Comparison of ENCODE assay signal across 16 mouse cellular contexts in genomic region chr1:53974941-53975340, GRCm38 (mm10).
DNase-seq lines count a peak whose midpoint lies in the region; ATAC-seq and TF ChIP-seq lines count a peak whose summit lies in the region.
"Had no signal": no experiment of that assay in that cellular context is flagged by ENCODE, and none has a peak within 500 bp of the region (broad histone marks: within the 10 kb centered on the region; RNA-seq: fewer than 3 reads in every experiment).

No protein-coding gene starts in this region.

- no peak overlapping the region for H3K27ac ChIP-seq in lung, embryonic 16.5 days (ENCODE audit: low read length)
- H3K27ac ChIP-seq: forebrain, embryonic 15.5 days; midbrain, embryonic 15.5 days; neural tube, embryonic 13.5 days had no signal

- no peaks in the 10 kb centered on the region for H3K36me3 ChIP-seq in lung, embryonic 16.5 days (ENCODE audit: control insufficient read depth, insufficient read depth, low read length)
- H3K36me3 ChIP-seq: forebrain, embryonic 15.5 days; lung, embryonic 15.5 days; midbrain, embryonic 15.5 days; neural tube, embryonic 13.5 days had no signal

- 49% methylated on average over 5 of the region's 5 CpGs for WGBS in lung, embryonic 16.5 days
- WGBS in lung, adult 2 months, result 31% methylated on average over 5 of the region's 5 CpGs

- H3K4me2 ChIP-seq in lung, embryonic 16.5 days (ENCODE audit: low read depth, low read length), result peak overlapping the region; percentile 6; the same call in 1 of the 2 replicates
- H3K4me2 ChIP-seq: forebrain, embryonic 15.5 days; midbrain, embryonic 15.5 days; neural tube, embryonic 13.5 days had no signal

- no peak for TF ChIP-seq POLR2A in lung, adult 2 months (IDR thresholded peaks at IDR 0.05; ENCODE audit: borderline replicate concordance, extremely low read depth, low read depth, low read length)

- no peaks in the 10 kb centered on the region for H3K9me3 ChIP-seq in lung, embryonic 16.5 days (ENCODE audit: control insufficient read depth, low read length)
- H3K9me3 ChIP-seq: forebrain, embryonic 15.5 days; lung, embryonic 15.5 days; midbrain, embryonic 15.5 days; neural tube, embryonic 13.5 days had no signal

- DNase-seq in heart, adult 18-20 months, result peak; percentile 30 to 50
- DNase-seq in heart, postnatal 25 days (ENCODE audit: low spot score), result no peak
- no peak for DNase-seq in lung, adult 2 months
- DNase-seq in heart, postnatal 10 days, result peak; percentile 28 to 34
- peak; percentile 18 for DNase-seq in yolk sac, embryonic 10.5 days (ENCODE audit: low spot score)
- no peak for DNase-seq in neural tube, embryonic 10.5 days (ENCODE audit: extremely low spot score, low spot score)
- DNase-seq: cerebellum, adult 11 months; gastrocnemius, postnatal 36 days; retina, postnatal 1 day had no signal

- H3K9ac ChIP-seq in lung, embryonic 16.5 days (ENCODE audit: low read length), result no peak overlapping the region
- H3K9ac ChIP-seq: forebrain, embryonic 15.5 days; lung, embryonic 15.5 days; midbrain, embryonic 15.5 days; neural tube, embryonic 13.5 days had no signal

- H3K4me3 ChIP-seq in lung, embryonic 16.5 days (ENCODE audit: low read length), result no peak overlapping the region
- H3K4me3 ChIP-seq in lung, adult 2 months (replicated peaks; ENCODE audit: extremely low read depth, low read depth, low read length), result no peak overlapping the region
- H3K4me3 ChIP-seq: forebrain, embryonic 15.5 days; lung, embryonic 15.5 days; midbrain, embryonic 15.5 days; neural tube, embryonic 13.5 days had no signal

- intact Hi-C loops in heart, postnatal 25 days (cut with DNase I), result loop anchor here (2.0 to 5.0 kb wide), 4 partner anchors 33 to 136 kb away; no protein-coding TSS in a partner anchor
- intact Hi-C loops in heart, postnatal 10 days (cut with DNase I), result loop anchor here (5.0 kb wide), 3 partner anchors 33 to 63 kb away; no protein-coding TSS in a partner anchor

- H3K27me3 ChIP-seq in lung, embryonic 16.5 days (ENCODE audit: control insufficient read depth, insufficient read depth, low read depth, low read length), result no peaks in the 10 kb centered on the region
- H3K27me3 ChIP-seq: forebrain, embryonic 15.5 days; lung, embryonic 15.5 days; midbrain, embryonic 15.5 days; neural tube, embryonic 13.5 days; Patski had no signal

- H3K4me1 ChIP-seq in lung, embryonic 16.5 days (replicated peaks; ENCODE audit: control insufficient read depth, insufficient read depth, low read length), result no peaks in the 10 kb centered on the region
- peaks cover 2% of the 10 kb centered on the region; the same call in 1 of the 2 replicates for H3K4me1 ChIP-seq in lung, adult 2 months (ENCODE audit: control insufficient read depth, insufficient read depth, low read length)
- H3K4me1 ChIP-seq: forebrain, embryonic 15.5 days; lung, embryonic 15.5 days; midbrain, embryonic 15.5 days; neural tube, embryonic 13.5 days had no signal

- ATAC-seq in lung, embryonic 16.5 days (ENCODE audit: low read depth), result peak; percentile 30; the same call in 1 of the 2 replicates
- no peak for ATAC-seq in monocyte, adult 5-6 weeks (replicated peaks; ENCODE audit: insufficient number of reproducible peaks, low FRiP score, low TSS enrichment, poor library complexity, severe bottlenecking)
- ATAC-seq: forebrain, embryonic 15.5 days; midbrain, embryonic 15.5 days; Patski had no signal

- TF ChIP-seq CTCF in lung, adult 2 months (IDR thresholded peaks at IDR 0.05; ENCODE audit: insufficient read depth, low read length), result no peak

Comparison
In these comparisons a context has a peak if more than half of its experiments do, and no peak if none do; other contexts are left out.
1. DNase-seq: peak in heart, adult 18-20 months (2 of 2), heart, postnatal 10 days (2 of 2) and yolk sac, embryonic 10.5 days (single experiment); none in heart, postnatal 25 days (single experiment), lung, adult 2 months (single experiment) and neural tube, embryonic 10.5 days (single experiment).